Mouse (Mus musculus): ENCODE data around the gene E2f6.

The E2f6 gene

GRCm38 (mm10) chr12:16850431-16851375, 39.9 kb downstream of the E2f6 start:
- DNase-seq: peak; percentile 78

DNA sequence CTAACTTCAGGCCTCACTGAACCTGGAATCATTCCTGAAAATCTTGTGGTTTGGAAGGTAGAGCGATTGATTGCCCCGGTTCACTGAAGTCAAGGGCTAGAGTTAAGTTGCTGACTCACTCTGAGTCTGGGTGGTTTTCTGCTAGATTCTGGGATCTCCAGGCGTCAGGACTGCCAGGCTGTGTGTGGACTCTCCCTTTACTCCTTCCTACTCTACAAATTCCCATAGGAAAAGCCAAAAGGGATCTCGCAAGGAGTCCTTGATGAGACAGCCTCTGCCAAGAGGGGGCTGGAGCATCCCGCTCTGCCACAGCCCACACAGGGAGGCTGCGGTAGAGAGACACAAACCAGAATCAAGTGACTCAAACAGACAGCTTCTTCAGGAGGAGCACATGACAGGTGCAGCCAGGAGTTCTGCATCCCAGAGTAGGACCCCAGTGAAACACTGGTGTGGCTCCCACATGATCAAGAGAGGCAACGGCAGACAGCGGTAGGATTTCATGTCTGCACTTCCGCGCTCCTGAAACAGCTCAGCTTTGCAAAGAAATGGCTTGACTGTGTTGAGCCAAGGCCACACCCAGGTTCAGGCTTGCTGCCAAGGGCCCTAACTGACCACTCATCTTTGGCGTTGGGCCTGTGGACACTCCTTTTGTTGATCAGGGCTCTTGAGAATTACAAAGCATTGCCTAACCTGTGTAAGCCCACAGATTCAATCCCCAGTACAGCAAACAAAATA, 42.8 kb downstream of the E2f6 start:
- DNase-seq: peak; percentile 39

- DNase-seq: peak; percentile 67
Observed at GRCm38 (mm10) chr12:16855632-16856305, 45.0 kb downstream of the E2f6 start.

- no peak for DNase-seq
Observed at GRCm38 (mm10) chr12:16856306-16856679, 45.5 kb downstream of the E2f6 start.

DNA sequence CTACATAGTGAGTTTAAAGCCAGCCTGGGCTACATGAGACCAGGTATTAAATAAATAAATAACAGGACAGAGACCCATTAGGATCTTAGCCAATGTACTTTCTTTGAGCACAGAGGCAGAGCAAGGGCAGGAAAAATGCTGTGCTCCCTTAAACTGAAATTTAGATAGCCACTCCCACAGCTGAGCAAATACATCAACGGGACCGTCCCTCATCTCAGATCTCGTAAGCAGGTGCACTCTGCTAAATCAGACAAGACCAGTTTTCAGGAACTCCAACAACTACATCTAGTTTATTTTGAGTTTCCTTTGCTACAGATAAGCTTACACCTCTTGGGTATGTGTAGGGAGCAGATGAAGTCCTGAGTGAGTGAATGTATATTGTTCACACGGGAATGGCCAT, 47.3 kb downstream of the E2f6 start:
- no peak for DNase-seq

- DNase-seq: no peak
Observed at GRCm38 (mm10) chr12:16859781-16860180, 49.0 kb downstream of the E2f6 start.

GRCm38 (mm10) chr12:16860533-16860932, 49.8 kb downstream of the E2f6 start:
- no peak for DNase-seq

- DNase-seq: no peak
Observed at GRCm38 (mm10) chr12:16860961-16861360, 50.2 kb downstream of the E2f6 start.

GRCm38 (mm10) chr12:16864477-16864876, 53.7 kb downstream of the E2f6 start:
- no peak for DNase-seq

DNA sequence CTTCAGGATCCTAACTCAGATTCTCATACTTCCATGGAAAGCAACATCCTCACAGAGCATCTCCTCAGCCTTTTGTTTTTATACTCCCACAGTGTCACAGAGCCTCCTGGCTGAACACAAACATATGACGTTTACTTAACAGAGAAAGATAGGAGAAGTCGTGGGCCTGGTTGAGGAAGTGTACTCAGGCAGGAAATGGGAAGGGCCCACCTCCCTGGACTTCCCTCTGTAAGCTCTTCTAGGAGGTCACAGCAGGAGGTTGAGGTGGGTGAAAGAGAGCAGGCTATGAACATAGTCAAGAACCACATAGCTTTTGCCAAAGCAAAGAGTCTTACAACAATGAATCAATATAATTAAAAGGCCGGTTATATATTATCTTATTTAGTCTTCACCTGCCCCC, 55.1 kb downstream of the E2f6 start:
- DNase-seq: no peak

DNA sequence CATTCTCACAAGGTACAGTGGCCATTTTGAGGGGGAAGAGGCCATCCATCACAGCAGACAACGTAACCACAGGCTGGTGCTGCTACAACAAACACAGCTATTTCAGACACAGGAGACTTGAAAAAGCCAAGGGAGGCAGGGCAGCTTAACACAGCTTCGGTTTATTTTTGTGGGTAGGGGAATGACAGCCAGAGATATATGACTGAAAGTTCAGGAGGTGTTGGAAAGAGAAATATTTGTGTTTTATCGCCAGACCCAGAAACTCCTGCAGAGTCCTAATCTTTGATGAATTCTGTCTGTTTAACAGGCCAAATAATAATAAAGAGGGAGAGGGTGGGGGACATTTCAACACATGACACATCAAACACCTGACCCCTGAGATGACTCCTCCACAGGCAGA, 55.7 kb downstream of the E2f6 start:
- DNase-seq: no peak

- DNase-seq: no peak
Observed at GRCm38 (mm10) chr12:16867306-16867705, 56.5 kb downstream of the E2f6 start.

DNA sequence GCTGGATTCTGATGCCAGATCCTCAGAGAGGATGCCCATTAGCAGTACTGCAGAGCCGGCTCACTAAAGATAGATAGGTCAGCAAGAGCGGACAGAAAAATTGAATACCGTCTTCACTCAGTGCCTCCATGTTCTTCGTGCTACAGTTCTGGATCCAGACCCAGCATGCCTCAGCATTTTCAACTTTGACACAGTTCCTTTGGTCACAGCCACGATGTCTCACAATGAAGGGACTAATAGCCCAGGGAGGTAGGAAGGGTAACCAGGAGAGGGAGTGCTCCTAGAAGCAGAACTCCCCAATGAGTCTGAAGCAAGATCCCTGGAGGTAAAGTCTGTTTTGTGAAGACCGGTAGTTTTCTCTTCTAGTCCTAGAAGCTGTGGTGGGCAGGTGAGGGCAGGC, 57.9 kb downstream of the E2f6 start:
- DNase-seq: no peak

DNA sequence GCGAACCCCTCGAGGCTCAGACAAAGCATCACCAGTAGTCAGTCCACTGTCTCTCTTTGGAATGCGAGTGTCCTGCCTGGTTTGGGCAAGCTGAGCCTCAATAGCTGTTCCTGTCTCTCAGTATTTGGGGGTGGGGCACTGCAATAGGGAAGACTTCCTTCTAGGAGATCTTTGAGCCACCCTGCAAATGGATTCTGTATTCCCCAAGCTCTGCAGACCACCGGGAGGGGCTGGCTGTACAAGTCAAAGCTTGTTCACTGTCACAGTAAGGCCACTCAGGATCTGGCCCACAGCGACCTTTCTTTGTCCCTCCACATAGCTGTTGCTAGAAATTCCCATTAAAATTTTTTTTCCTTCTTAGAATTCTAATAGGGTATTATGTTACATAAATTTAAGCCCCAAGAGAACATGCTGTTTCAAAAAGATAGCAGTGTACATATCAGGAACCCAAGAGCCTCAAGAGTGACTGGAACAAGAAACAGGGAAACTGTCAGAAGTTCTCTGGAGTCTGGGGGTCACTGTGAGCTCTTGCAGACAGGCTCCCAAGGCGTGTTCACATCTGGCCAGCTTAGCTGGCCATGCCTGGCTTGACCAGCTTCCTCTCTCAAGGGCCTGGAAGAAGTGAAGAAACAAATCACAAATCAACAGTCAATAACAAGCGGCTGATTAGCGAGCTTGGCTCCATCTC, 58.5 kb downstream of the E2f6 start:
- no peak for DNase-seq

DNA sequence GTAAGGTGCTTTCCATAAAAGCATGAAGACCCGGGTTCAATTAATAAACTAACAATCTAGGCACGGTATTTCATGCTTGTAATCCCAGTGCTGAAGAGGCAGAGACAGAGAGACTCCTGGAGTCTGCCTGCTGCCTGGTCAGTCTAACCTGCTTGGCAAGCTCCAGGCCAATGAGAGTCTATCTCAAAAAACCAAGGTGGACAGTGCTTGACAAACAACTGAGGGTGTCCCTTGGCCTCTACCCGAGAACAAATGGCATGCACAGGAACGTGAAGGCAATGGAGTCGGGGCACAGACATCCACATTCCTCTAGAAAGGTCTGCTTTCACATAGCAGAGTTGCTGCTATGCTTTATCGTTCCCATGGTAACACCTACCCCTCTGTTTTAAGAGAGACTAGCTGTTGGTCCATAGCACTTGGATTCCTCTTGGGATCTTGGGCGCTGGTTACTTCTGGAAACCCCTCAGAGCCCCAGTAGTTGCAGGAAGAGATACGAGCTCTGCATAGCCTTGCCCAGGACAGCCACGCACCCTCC, 59.2 kb downstream of the E2f6 start:
- no peak for DNase-seq

GRCm38 (mm10) chr12:16870405-16871068, 59.8 kb downstream of the E2f6 start:
- peak; percentile 70 for DNase-seq

- no peak for DNase-seq
Observed at GRCm38 (mm10) chr12:16872006-16872405, 61.2 kb downstream of the E2f6 start.

DNA sequence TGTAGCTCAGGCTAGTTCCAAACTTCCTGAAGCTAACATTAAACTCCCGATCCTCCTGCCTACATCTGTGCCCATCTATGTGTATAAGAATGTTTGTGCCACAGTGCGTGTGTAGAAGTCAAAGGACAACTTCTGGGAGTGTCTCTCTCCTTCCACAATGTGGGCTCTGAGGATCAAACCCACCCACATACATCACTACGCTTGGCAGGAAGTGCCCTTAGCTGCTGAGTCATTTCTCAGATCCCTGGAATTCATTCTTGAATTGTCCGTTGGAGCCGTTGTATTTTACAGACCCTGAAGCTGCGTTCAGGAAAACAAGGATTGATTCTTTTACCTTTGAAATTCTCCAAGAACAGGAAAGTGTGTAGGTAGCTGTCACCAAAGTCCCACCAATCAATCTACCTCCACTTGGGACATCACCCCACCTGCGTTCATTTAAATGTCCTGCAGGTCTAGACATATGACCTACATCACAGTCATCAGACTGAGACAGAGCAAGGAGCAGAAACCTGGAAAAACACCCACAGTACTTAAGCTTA, 62.2 kb downstream of the E2f6 start:
- no peak for DNase-seq

DNA sequence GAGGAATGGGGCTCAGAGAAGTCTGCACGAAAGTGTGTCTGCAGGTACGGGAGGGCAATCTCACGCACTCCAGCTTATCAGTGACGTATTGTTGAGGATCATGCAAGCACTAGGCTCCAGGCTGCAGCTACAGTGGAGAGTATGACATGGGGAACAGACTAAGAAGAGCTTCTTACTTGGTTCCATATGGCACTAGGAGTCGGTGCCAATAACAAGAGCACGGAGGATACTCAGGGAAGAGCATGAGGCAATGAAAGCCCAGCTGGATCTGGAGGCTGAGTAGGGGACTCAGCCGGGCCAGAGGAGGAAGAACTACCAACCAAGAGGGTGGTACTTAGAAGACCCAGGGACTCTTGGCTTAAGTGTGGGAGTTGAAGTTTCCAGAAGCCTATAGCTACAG, 62.8 kb downstream of the E2f6 start:
- peak; percentile 67 for DNase-seq

- DNase-seq: peak; percentile 32
Observed at GRCm38 (mm10) chr12:16874086-16874485, 63.3 kb downstream of the E2f6 start.

DNA sequence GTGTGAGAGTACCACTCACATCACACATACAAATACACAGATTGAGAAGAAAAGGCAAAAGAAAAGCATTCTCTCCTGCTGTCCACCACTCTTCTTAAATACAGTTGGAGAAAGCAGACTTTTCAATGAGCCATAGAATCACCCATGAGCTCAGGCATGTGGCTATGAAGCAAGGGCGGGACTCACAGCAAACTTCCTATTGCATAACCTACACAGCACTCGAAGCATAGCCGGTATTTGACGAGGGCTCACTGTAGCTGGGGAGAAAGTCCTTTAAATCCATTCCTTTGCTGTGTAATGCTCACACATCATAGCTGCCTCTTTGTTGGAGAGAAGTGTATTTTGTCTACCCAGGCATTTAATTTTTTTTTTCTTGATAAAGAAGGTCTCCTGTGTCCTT, 64.5 kb downstream of the E2f6 start:
- DNase-seq: no peak

- DNase-seq: no peak
Observed at GRCm38 (mm10) chr12:16875678-16876077, 64.9 kb downstream of the E2f6 start.
